Mouse (Mus musculus): ENCODE results near the gene Dusp7. TPM values are rescaled to one million over a fixed set of nuclear protein-coding genes. Genes with fewer than 3 reads are reported as not detected.

Dusp7 gene
- polyA plus RNA-seq, 1 experiment from 2014 or later, result 19.8 TPM

- no peaks in the 10 kb centered on the region for H3K27me3 ChIP-seq (ENCODE audit: control insufficient read depth, insufficient read depth, low read length)
- H3K9ac ChIP-seq (ENCODE audit: low read depth, low read length), result no peak overlapping the region
- WGBS (ENCODE audit: insufficient replicate concordance), result 62% methylated on average over 9 of the region's 9 CpGs
- ATAC-seq (replicated peaks; ENCODE audit: insufficient number of reproducible peaks, low FRiP score, low TSS enrichment), result no peak
- no peak overlapping the region for H3K4me3 ChIP-seq (ENCODE audit: low read depth, low read length)
- H3K4me1 ChIP-seq (ENCODE audit: control insufficient read depth, insufficient read depth, low read length), result peaks cover 43% of the 10 kb centered on the region
- no peak overlapping the region for H3K27ac ChIP-seq (ENCODE audit: low read depth, low read length)
- H3K4me2 ChIP-seq, result no peak overlapping the region
- no peaks in the 10 kb centered on the region for H3K9me3 ChIP-seq (replicated peaks; ENCODE audit: control insufficient read depth, low read length)
- H3K36me3 ChIP-seq (ENCODE audit: control insufficient read depth, insufficient read depth, low read length), result no peaks in the 10 kb centered on the region
These were observed 30.8 kb upstream of the Dusp7 start for GRCm38 (mm10) chr9:106337620-106338019.

- H3K9me3 ChIP-seq (replicated peaks; ENCODE audit: control insufficient read depth, low read length), result no peaks in the 10 kb centered on the region
- peak overlapping the region; percentile 11; the same call in 1 of the 2 replicates for H3K4me2 ChIP-seq
- H3K4me3 ChIP-seq (ENCODE audit: low read depth, low read length), result no peak overlapping the region
- H3K27ac ChIP-seq (ENCODE audit: low read depth, low read length), result peak overlapping the region; percentile 59
- H3K4me1 ChIP-seq (ENCODE audit: control insufficient read depth, insufficient read depth, low read length), result peaks cover 43% of the 10 kb centered on the region
- H3K36me3 ChIP-seq (ENCODE audit: control insufficient read depth, insufficient read depth, low read length), result no peaks in the 10 kb centered on the region
- no peak for ATAC-seq (replicated peaks; ENCODE audit: insufficient number of reproducible peaks, low FRiP score, low TSS enrichment)
- peak overlapping the region; percentile 10; the same call in 1 of the 2 replicates for H3K9ac ChIP-seq (ENCODE audit: low read depth, low read length)
- no peaks in the 10 kb centered on the region for H3K27me3 ChIP-seq (ENCODE audit: control insufficient read depth, insufficient read depth, low read length)
- WGBS (ENCODE audit: insufficient replicate concordance), result 19% methylated on average over 10 of the region's 10 CpGs
These were observed 29.8 kb upstream of the Dusp7 start for GRCm38 (mm10) chr9:106338462-106339172.

GRCm38 (mm10) chr9:106339173-106339558 lies 29.3 kb upstream of the Dusp7 start:
- 69% methylated on average over 6 of the region's 6 CpGs for WGBS (ENCODE audit: insufficient replicate concordance)
- Histone ChIP-seq H3K27ac (ENCODE audit: low read depth, low read length) (peak overlapping the region; percentile 59), H3K4me1 (ENCODE audit: control insufficient read depth, insufficient read depth, low read length) (peaks cover 43% of the 10 kb centered on the region), H3K27me3 (ENCODE audit: control insufficient read depth, insufficient read depth, low read length) (no peaks in the 10 kb centered on the region), H3K4me2 (0 out of 2 replicates have a peak overlapping the region, but pooled peaks have one; percentile 6), H3K9me3 (replicated peaks; ENCODE audit: control insufficient read depth, low read length) (no peaks in the 10 kb centered on the region), H3K9ac (ENCODE audit: low read depth, low read length) (no peak overlapping the region), H3K4me3 (ENCODE audit: low read depth, low read length) (no peak overlapping the region), H3K36me3 (ENCODE audit: control insufficient read depth, insufficient read depth, low read length) (no peaks in the 10 kb centered on the region)
- no peak for ATAC-seq (replicated peaks; ENCODE audit: insufficient number of reproducible peaks, low FRiP score, low TSS enrichment)

GRCm38 (mm10) chr9:106339730-106340129 lies 28.7 kb upstream of the Dusp7 start:
- ATAC-seq (replicated peaks; ENCODE audit: insufficient number of reproducible peaks, low FRiP score, low TSS enrichment), result no peak
- no peak overlapping the region for H3K9ac ChIP-seq (ENCODE audit: low read depth, low read length)
- WGBS (ENCODE audit: insufficient replicate concordance), result 86% methylated on average over 4 of the region's 4 CpGs
- H3K4me1 ChIP-seq (ENCODE audit: control insufficient read depth, insufficient read depth, low read length), result peaks cover 46% of the 10 kb centered on the region
- H3K9me3 ChIP-seq (replicated peaks; ENCODE audit: control insufficient read depth, low read length), result no peaks in the 10 kb centered on the region
- no peaks in the 10 kb centered on the region for H3K27me3 ChIP-seq (ENCODE audit: control insufficient read depth, insufficient read depth, low read length)
- H3K27ac ChIP-seq (ENCODE audit: low read depth, low read length), result no peak overlapping the region
- H3K4me2 ChIP-seq, result no peak overlapping the region
- no peaks in the 10 kb centered on the region for H3K36me3 ChIP-seq (ENCODE audit: control insufficient read depth, insufficient read depth, low read length)
- no peak overlapping the region for H3K4me3 ChIP-seq (ENCODE audit: low read depth, low read length)

GRCm38 (mm10) chr9:106340501-106341312 lies 27.7 kb upstream of the Dusp7 start:
- 37% methylated on average over 13 of the region's 13 CpGs for WGBS (ENCODE audit: insufficient replicate concordance)
- Histone ChIP-seq H3K27me3 (ENCODE audit: control insufficient read depth, insufficient read depth, low read length) (no peaks in the 10 kb centered on the region), H3K4me3 (ENCODE audit: low read depth, low read length) (no peak overlapping the region), H3K4me1 (ENCODE audit: control insufficient read depth, insufficient read depth, low read length) (peaks cover 56% of the 10 kb centered on the region), H3K36me3 (ENCODE audit: control insufficient read depth, insufficient read depth, low read length) (no peaks in the 10 kb centered on the region), H3K4me2 (no peak overlapping the region), H3K9ac (ENCODE audit: low read depth, low read length) (no peak overlapping the region; the same call in 1 of the 2 replicates), H3K9me3 (replicated peaks; ENCODE audit: control insufficient read depth, low read length) (no peaks in the 10 kb centered on the region), H3K27ac (ENCODE audit: low read depth, low read length) (peak overlapping the region; percentile 36)
- no peak for ATAC-seq (replicated peaks; ENCODE audit: insufficient number of reproducible peaks, low FRiP score, low TSS enrichment)

- H3K9me3 ChIP-seq (replicated peaks; ENCODE audit: control insufficient read depth, low read length), result no peaks in the 10 kb centered on the region
- no peaks in the 10 kb centered on the region for H3K36me3 ChIP-seq (ENCODE audit: control insufficient read depth, insufficient read depth, low read length)
- ATAC-seq (replicated peaks; ENCODE audit: insufficient number of reproducible peaks, low FRiP score, low TSS enrichment), result no peak
- 75% methylated on average over 3 of the region's 3 CpGs for WGBS (ENCODE audit: insufficient replicate concordance)
- peaks cover 56% of the 10 kb centered on the region for H3K4me1 ChIP-seq (ENCODE audit: control insufficient read depth, insufficient read depth, low read length)
- no peaks in the 10 kb centered on the region for H3K27me3 ChIP-seq (ENCODE audit: control insufficient read depth, insufficient read depth, low read length)
- no peak overlapping the region for H3K4me2 ChIP-seq
- H3K4me3 ChIP-seq (ENCODE audit: low read depth, low read length), result no peak overlapping the region
- no peak overlapping the region; the same call in 1 of the 2 replicates for H3K27ac ChIP-seq (ENCODE audit: low read depth, low read length)
- no peak overlapping the region for H3K9ac ChIP-seq (ENCODE audit: low read depth, low read length)
These were observed 27.1 kb upstream of the Dusp7 start for GRCm38 (mm10) chr9:106341313-106341686.

- Histone ChIP-seq H3K36me3 (ENCODE audit: control insufficient read depth, insufficient read depth, low read length) (no peaks in the 10 kb centered on the region), H3K27ac (ENCODE audit: low read depth, low read length) (no peak overlapping the region), H3K4me3 (ENCODE audit: low read depth, low read length) (no peak overlapping the region), H3K4me2 (no peak overlapping the region), H3K9me3 (replicated peaks; ENCODE audit: control insufficient read depth, low read length) (no peaks in the 10 kb centered on the region), H3K4me1 (ENCODE audit: control insufficient read depth, insufficient read depth, low read length) (peaks cover 49% of the 10 kb centered on the region), H3K9ac (ENCODE audit: low read depth, low read length) (no peak overlapping the region), H3K27me3 (ENCODE audit: control insufficient read depth, insufficient read depth, low read length) (no peaks in the 10 kb centered on the region)
- WGBS (ENCODE audit: insufficient replicate concordance), result 91% methylated on average over 9 of the region's 9 CpGs
- ATAC-seq (replicated peaks; ENCODE audit: insufficient number of reproducible peaks, low FRiP score, low TSS enrichment), result no peak
These were observed 25.9 kb upstream of the Dusp7 start for GRCm38 (mm10) chr9:106342573-106342972.

GRCm38 (mm10) chr9:106345167-106345566 lies 23.3 kb upstream of the Dusp7 start:
- peak overlapping the region; percentile 23; the same call in 1 of the 2 replicates for H3K4me2 ChIP-seq
- 25% methylated on average over 6 of the region's 6 CpGs for WGBS (ENCODE audit: insufficient replicate concordance)
- H3K4me3 ChIP-seq (ENCODE audit: low read depth, low read length), result no peak overlapping the region
- no peaks in the 10 kb centered on the region for H3K36me3 ChIP-seq (ENCODE audit: control insufficient read depth, insufficient read depth, low read length)
- no peaks in the 10 kb centered on the region for H3K27me3 ChIP-seq (ENCODE audit: control insufficient read depth, insufficient read depth, low read length)
- peak; percentile 47; the same call in 1 of the 2 replicates for ATAC-seq (replicated peaks; ENCODE audit: insufficient number of reproducible peaks, low FRiP score, low TSS enrichment)
- no peaks in the 10 kb centered on the region for H3K9me3 ChIP-seq (replicated peaks; ENCODE audit: control insufficient read depth, low read length)
- peak overlapping the region; percentile 51 for H3K27ac ChIP-seq (ENCODE audit: low read depth, low read length)
- peak overlapping the region; percentile 61; the same call in 1 of the 2 replicates for H3K9ac ChIP-seq (ENCODE audit: low read depth, low read length)
- H3K4me1 ChIP-seq (ENCODE audit: control insufficient read depth, insufficient read depth, low read length), result peaks cover 26% of the 10 kb centered on the region

Data from heart, embryonic 11.5 days (tissue).